Mouse (Mus musculus) ES-E14 (cell line): ENCODE results near the gene Gm37419.

Experiments
- CHD2 ChIP-seq: IDR thresholded peaks from 2 replicates; pipeline ENCODE4 v1.6.1; 2014; ENCODE audit warnings: mild to moderate bottlenecking, low read depth, low read length, inconsistent platforms
- HCFC1 ChIP-seq: IDR thresholded peaks from 2 replicates; pipeline ENCODE4 v1.6.1; 2012; ENCODE audit warnings: low read length, inconsistent platforms, borderline replicate concordance; ENCODE audit not compliant: insufficient read depth
- MAFK ChIP-seq: IDR thresholded peaks from 2 replicates; pipeline ENCODE4 v1.6.1; 2014; ENCODE audit warnings: mild to moderate bottlenecking, low read depth, low read length, inconsistent platforms; ENCODE audit not compliant: insufficient read depth
- ZNF384 ChIP-seq: IDR thresholded peaks from 2 replicates; pipeline ENCODE4 v1.6.1; 2012; ENCODE audit warnings: low read depth, low read length, inconsistent platforms

DNA sequence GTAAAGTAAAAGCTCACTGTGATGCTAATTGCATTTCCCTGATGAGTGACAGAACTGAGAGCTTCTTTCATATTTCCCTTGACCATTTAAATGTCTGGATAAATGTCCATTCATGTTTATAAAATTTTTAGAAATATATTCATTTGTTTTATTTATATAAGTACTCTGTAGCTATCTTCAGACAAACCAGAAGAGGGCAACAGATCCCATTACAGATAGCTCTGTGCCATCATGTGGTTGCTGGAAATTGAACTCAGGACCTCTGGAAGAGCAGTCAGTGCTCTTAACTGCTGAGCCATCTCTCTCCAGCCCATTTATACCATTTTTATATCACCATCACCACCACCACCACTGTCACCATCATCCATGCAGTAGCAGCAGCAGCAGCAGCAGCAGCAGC lies 29.3 kb upstream of the Gm37419 start:
- TF ChIP-seq MAFK = no peak
- TF ChIP-seq CHD2 = no peak
- no peak for TF ChIP-seq HCFC1
- TF ChIP-seq ZNF384 = no peak
